Mouse (Mus musculus) adrenal gland, adult 8-10 months (tissue): ENCODE results near the gene Pkd1l2. TPM values are rescaled to one million over a fixed set of nuclear protein-coding genes. Genes with fewer than 3 reads are reported as not detected.

Experiments used
- DNase-seq: peaks from one replicate; pipeline ENCODE4 v3.0.0; 2022
- total RNA-seq, 4 experiments: library from RNA; stranded (reverse); gene quantifications; 2 replicates each; pipeline ENCODE4 v1.2.4; 2022

The Pkd1l2 gene
- total RNA-seq, 4 experiments from 2014 or later, result 2.2 to 4.7 (median 3.2) TPM

- no peak for DNase-seq
Measured at GRCm38 (mm10) chr8:117082947-117083559, 804 bp upstream of the Pkd1l2 start.

GRCm38 (mm10) chr8:117079652-117080051 lies 2.6 kb downstream of the Pkd1l2 start:
- no peak for DNase-seq

GRCm38 (mm10) chr8:117078367-117078926 lies 3.8 kb downstream of the Pkd1l2 start:
- no peak for DNase-seq

GRCm38 (mm10) chr8:117074350-117075182 lies 7.7 kb downstream of the Pkd1l2 start:
- no peak for DNase-seq

GRCm38 (mm10) chr8:117069708-117070107 lies 12.5 kb downstream of the Pkd1l2 start:
- DNase-seq, result no peak

GRCm38 (mm10) chr8:117068294-117068693 lies 14.0 kb downstream of the Pkd1l2 start:
- DNase-seq, result no peak

- DNase-seq, result no peak
Measured at GRCm38 (mm10) chr8:117067396-117067795, 14.9 kb downstream of the Pkd1l2 start.

- DNase-seq, result no peak
Measured at GRCm38 (mm10) chr8:117066955-117067354, 15.3 kb downstream of the Pkd1l2 start.

- no peak for DNase-seq
Measured at GRCm38 (mm10) chr8:117061180-117061880, 20.9 kb downstream of the Pkd1l2 start.

GRCm38 (mm10) chr8:117060306-117060705 lies 21.9 kb downstream of the Pkd1l2 start:
- DNase-seq, result no peak

- DNase-seq, result no peak
Measured at GRCm38 (mm10) chr8:117059021-117059420, 23.2 kb downstream of the Pkd1l2 start.

- no peak for DNase-seq
Measured at GRCm38 (mm10) chr8:117055097-117055496, 27.2 kb downstream of the Pkd1l2 start.

- DNase-seq, result no peak
Measured at GRCm38 (mm10) chr8:117054146-117054545, 28.1 kb downstream of the Pkd1l2 start.

- peak; percentile 29 for DNase-seq
Measured at GRCm38 (mm10) chr8:117053135-117054079, 28.8 kb downstream of the Pkd1l2 start.

- no peak for DNase-seq
Measured at GRCm38 (mm10) chr8:117051316-117051715, 30.9 kb downstream of the Pkd1l2 start.

GRCm38 (mm10) chr8:117050763-117051162 lies 31.5 kb downstream of the Pkd1l2 start:
- no peak for DNase-seq

- no peak for DNase-seq
Measured at GRCm38 (mm10) chr8:117049444-117049843, 32.8 kb downstream of the Pkd1l2 start.

- no peak for DNase-seq
Measured at GRCm38 (mm10) chr8:117043584-117043983, 38.7 kb downstream of the Pkd1l2 start.

GRCm38 (mm10) chr8:117039843-117040242 lies 42.4 kb downstream of the Pkd1l2 start:
- DNase-seq, result no peak

- DNase-seq, result no peak
Measured at GRCm38 (mm10) chr8:117037374-117037935, 44.8 kb downstream of the Pkd1l2 start.

GRCm38 (mm10) chr8:117033393-117033792 lies 48.9 kb downstream of the Pkd1l2 start:
- DNase-seq, result peak; percentile 56
